Mouse (Mus musculus) heart, postnatal 10 days (tissue): Measurements from ENCODE around the gene Arid1b. TPM values are rescaled to one million over a fixed set of nuclear protein-coding genes. Genes with fewer than 3 reads are reported as not detected.
"Not testable (repeated sequence)": the region's sequence is repeated elsewhere in the genome, so short reads cannot be mapped to it uniquely, and the experiment has no call there.

Source experiments
- DNase-seq, 2 experiments: peaks; one replicate each; pipeline ENCODE4 v3.0.0; 2021
- intact Hi-C: fragments of 180-260 bp; cut with DNase I; formaldehyde crosslinking; loops from one replicate; pipeline ENCODE4 v1.15.1; 2025
- total RNA-seq, 2 experiments: library from RNA; stranded (reverse); gene quantifications; 2 replicates each; pipeline ENCODE4 v1.2.3; 2021

Gene Arid1b
- total RNA-seq, 2 experiments from 2014 or later: 38.9 to 41.4 TPM

DNA sequence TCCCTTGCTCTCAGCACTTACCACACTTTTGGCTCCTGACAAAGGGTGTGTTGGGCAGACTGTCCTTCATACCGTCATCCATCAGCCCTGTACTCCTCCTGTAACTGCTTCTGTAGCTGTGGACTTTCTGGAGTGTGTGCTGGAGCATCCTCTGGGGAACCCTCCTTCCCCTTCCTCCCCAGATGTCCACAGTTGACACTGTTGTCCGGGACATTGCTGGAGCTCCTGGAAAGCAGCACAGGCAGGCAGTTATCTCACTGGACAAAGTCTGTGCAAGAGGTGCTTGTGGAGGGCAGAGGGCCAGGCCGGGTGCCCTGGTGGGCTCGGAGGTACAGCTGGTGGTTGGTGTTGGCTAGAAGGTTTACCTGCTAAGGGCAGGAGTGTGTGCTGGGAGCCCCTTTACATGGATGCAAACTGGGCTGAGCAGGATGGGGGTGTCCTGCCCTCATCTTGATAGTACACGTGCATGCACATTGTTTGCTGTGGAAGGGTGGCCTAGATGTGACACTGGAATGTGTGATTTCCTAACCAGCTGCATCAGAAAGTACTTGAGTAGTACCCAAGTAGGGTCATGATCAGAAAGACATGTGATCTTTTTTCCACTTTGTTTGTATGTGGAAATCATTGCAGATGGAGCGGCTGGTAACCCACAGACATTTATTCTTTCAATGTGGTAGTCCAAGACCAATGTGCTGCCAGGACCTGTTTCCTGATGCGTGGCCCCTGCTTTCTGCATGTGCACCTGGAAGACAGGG is 80.8 kb downstream of the Arid1b start:
- intact Hi-C loops: no loop called here

DNA sequence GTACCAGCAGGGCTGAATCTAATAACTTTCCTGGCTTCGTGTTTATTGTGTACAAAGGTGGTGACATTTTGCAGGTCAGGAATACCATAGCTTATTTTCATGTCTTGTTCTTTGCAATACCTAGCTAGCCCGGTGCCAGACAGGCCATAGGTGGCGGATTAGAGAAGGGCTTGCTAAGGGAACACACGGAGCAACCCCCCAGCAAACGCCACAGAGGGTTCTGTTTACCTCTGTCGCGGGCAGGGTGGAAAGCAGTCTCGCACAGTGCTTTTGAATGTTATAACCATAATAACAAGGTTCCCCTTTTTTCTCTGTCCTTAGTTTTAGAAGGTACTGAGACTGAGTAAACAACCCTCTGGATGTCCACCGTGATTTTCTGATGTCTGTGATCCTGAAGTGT is 83.9 kb downstream of the Arid1b start:
- intact Hi-C loops: no loop called here
- no peak for DNase-seq

More for the DNA sequence above, 80.8 kb downstream of the Arid1b start:
- peak; percentile 51 for DNase-seq

DNA sequence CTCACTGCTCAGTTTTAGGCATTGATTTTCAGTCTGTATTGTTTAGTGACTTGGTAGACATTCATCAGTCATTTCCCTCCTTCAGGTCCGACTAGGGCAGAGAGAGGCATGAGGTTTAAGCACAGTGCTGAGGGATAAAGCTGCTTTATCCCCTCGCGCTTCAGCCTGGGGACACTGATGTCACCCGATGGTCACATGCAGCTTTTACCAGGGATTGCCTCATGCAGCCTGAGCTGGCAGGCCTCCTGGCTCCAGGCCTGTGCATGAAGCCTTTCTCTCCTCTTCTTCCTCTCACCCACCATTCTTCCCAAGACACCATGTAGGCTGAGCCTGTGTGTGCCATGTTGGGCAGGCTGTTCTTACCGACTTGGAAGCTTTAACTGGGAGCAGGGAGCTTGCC is 84.4 kb downstream of the Arid1b start:
- DNase-seq: no peak
- intact Hi-C loops: no loop called here

DNA sequence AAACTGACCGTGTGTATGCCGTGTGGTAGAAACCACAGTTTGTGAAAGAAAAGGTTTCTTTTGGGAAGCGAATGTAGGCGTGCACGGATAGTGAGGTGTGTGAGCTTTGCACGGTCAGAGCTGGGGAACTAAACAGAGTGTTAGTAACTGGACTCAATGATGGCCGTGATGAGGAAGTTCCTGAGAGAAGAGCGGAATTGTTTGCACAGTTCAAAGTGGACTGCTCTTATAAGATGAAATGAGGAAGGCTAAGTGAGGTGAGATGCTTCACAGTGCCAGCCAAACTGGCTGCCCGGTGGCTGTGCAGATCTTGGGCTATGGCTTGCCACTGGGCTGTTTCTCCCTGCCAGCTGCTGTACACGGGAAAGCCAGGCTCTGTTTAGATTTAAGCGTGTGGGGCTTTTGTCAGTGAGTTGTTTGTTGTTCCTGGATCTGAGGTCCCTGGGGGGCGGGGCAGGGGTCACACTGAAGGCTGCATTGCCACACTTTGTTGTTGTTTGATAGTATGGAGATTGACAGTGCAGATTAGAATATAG is 86.8 kb downstream of the Arid1b start:
- intact Hi-C loops: no loop called here
- DNase-seq: no peak

DNA sequence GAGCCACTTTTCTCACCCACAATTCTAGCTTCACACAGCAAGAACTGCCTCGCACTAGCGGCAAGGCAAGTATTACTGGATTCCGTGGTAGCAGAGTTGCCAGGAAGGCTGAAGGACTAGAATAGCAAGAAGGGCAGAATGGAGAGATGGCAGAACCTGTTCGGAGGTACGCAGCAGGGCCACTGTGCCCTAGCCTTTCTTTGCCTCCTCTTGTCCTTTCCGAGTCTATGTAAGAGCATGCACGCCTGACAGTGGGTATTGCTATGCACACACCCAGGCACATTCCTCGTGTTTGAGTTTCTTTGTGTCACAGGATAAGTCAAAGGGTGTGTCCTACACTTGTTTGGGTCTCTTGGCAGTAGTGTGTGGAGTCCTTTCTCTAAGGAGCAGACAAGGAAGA is 88.1 kb downstream of the Arid1b start:
- intact Hi-C loops: no loop called here
- no peak for DNase-seq

DNA sequence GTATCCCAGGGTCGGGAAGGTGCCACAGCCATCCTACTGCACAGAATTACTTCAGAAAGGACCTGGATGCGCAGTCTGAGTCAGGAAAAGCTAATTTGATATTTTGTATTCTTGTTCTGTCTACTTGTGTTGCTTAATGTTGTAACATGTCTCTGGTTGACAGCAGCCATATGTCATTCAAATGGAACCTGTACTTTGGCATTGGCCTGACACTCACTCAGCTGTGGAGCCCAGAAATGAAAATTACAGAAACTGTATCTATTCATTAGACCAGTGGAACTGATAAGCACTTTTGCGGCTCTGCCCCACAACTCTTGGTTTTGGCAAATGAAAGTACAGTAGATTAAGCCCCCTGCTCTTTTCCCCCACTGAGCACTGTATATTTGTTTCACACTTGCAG is 89.4 kb downstream of the Arid1b start:
- no peak for DNase-seq
- intact Hi-C loops: no loop called here

DNA sequence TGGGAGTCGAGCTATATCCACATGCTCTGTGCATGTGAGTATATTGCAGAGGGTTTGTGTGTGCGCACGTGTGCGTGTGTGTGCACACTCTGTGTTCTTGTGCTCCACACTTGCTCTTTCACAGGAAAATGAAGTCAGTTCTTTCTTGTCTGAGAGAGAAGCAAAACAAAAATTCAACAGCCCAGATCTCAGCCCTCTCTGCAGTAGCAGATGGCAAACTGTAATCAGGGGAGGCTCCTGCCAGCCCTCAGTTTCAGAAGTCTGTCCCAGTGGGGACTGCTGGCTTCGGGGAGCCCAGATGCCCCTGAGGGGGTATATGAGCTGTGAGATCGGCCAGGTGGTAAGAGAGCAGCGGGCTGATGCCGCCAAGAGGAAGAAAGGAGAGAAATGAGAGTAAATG is 90.0 kb downstream of the Arid1b start:
- no peak for DNase-seq
- intact Hi-C loops: no loop called here

DNA sequence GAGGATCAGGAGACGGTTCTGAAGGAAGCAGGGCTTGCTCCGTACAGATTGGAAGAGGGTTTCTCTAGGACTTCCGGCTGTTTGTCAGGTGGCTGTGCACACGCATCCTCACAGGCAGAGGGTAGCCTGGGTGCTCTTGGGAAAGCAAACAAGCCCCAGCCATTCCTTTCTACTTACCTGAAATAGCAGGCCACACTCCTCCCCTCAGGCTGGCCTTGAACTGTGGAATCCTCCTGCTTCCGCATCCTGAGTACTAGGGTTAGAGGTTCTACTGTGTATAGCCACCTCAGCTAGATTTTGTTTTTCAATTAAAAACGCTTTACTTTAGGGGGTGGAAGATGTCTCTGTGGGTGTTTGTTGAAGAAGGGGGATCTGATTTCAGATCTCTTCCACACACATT is 90.9 kb downstream of the Arid1b start:
- intact Hi-C loops: no loop called here
- DNase-seq: no peak

DNA sequence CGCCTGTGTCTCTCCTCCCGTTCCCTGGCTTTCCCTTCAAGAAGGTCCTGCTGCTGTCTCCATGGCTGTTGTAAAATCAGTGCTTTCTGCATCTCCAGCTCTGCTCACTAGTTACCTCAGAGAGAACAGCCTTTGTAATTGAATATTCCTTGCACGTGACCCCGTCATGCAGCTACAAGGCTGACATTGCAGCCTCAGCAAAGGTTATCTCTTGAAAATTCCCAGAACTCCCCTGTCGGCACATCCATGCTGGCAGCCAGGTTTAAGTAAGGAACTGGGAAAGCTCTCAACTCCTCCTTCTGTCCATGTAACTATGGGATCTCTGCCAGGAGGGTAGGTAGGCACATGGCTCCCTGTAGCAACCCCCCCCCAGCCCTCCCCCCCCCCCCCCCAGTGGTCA is 91.8 kb downstream of the Arid1b start:
- peak; percentile 61 to 76 for DNase-seq
- intact Hi-C loops: no loop called here

DNA sequence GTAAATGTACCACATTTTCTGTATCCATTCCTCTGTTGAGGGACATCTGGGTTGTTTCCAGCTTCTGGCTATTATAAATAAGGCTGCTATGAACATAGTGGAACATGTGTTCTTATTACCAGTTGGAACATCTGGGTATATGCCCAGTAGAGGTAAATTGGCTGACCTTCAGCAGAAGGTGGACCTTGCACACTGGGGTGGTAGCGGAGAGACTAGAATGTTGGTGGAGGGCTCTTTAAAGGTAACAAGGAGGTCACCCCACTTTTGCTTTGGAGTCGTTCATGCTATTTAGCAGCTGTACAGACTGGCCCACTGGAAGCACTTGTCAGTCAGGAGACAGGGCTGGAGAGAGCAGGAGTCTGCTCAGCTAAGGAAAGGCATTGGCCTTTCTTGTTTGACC is 94.1 kb downstream of the Arid1b start:
- DNase-seq, intact Hi-C loops: not testable (repeated sequence)

DNA sequence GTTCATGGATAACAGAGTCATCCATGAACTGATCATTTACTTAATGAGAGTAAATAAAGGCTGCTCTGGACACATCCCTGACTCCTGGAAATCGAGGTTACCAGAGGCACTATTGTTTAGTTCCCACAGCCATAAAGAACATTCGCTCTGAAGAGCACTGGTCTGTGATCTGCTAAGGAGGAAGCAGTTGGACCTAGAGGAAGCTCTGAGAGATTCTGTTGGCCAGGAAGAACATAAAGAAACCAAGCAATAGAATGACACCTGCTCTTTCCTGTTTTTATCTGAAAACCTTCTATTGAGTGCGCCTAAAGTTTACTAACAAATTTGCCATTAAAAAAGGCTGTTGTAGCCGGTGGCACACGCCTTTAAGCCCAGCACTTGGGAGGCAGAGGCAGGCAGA is 94.7 kb downstream of the Arid1b start:
- intact Hi-C loops: no loop called here

DNA sequence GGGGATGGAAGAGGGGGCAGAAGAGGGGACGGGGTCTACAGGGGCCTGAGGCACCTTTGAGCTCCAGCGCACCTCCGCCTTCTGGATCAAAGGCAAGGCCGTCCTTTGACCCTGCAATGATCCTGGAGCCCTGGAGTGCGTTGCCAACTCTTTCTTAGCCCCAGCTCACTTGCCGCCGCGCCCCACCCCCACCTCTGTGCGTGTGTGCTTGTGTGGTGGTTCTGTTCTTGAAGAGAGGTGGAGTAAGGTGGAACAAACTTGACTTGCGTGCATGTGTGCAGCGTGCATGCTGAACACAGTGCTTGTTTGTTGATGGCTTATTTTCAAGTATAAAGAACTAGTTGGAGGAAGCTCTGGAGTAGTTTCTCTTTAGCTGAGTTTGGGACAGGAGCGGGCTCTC is 95.4 kb downstream of the Arid1b start:
- DNase-seq: no peak
- intact Hi-C loops: no loop called here

More for the DNA sequence above, 94.7 kb downstream of the Arid1b start:
- DNase-seq: no peak

DNA sequence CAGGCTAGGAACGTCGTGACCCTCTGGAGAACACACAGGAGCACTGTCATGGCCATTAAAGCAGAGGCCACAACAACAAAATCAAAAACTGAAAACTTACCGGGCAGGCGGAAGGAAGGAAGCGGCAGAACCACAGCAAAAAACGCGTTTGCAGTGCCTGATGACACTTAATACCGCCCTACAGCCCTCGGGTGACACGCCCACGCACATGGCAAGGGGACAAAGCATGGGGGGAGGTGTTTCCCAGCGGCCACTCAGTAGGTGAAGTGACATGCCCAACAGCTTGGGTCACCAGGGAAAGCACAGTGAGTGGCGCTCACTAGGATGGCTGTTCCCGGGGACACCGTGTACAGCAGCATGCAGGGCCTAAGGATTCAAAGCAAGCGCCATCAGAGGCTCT is 97.4 kb downstream of the Arid1b start:
- no peak for DNase-seq
- intact Hi-C loops: no loop called here

DNA sequence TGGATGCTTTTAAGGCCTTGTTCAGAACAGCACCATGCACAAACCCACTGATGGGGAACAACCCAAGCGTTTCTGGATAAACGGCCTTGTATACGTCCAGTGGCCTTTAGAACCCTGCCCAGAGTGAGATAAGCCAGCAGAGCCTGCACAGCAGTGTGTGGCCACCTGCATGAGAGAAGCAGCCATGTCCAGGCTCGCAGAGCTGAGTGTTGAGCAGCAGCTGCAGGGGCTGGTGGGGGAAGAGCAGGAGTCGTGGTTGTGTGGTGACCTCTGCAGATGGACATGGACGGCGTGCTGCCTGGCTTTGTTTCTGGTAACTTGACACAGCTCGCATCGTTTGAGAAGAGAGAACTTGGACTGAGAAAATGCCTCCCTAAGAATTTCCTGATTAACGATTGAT is 97.8 kb downstream of the Arid1b start:
- DNase-seq: no peak
- intact Hi-C loops: no loop called here

DNA sequence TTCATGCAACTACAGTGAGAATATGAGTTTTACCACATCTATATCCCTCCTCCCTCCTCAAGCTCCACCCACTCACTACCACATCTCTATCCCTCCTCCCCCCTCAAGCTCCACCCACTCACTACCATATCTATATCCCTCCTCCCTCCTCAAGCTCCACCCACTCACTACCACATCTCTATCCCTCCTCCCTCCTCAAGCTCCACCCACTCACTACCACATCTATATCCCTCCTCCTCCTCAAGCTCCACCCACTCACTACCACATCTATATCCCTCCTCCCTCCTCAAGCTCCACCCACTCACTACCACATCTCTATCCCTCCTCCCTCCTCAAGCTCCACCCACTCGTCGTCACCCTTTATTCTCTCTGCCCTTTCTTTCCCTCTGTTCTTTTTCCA is 99.2 kb downstream of the Arid1b start:
- intact Hi-C loops, DNase-seq: not testable (repeated sequence)

DNA sequence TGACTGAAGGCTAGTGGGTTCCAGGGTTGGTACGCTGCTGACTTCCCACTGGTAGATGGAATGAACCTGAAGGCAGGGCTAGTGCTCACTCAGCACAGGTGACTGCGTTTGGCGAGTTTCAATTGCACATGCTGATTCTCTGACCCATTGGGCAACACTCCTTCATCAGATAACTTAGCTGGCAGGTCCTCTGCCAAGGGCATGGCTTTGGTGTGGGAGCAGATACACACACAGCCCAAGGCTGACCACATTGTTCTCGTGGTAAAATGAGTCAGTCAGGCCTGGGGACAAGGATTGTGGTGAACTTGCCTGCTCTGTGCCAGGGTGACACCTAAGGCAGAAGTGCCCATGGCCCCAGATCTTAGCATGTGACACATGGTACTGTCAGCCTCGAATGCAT is 100.5 kb downstream of the Arid1b start:
- intact Hi-C loops: no loop called here

DNA sequence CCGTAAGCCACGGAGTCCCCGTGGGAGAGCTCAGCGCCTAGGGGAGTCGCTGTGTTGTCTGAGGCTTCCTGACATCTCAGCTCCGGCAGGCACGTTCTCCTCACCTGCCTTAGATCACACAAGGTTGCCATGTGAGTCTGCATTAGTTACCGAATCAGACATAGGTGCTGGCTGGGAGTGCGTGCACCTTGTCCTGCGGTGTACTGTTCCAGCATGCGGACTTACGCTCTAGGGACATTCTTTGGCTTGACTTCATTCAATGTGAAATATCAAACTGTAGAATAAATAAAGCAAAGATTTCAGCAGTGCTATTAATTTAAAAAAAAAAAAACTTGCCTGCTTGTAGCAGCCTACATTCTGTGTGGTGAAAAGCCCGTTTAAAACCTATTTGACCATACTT is 101.6 kb downstream of the Arid1b start:
- no peak for DNase-seq
- intact Hi-C loops: no loop called here

More for the DNA sequence above, 100.5 kb downstream of the Arid1b start:
- no peak for DNase-seq

DNA sequence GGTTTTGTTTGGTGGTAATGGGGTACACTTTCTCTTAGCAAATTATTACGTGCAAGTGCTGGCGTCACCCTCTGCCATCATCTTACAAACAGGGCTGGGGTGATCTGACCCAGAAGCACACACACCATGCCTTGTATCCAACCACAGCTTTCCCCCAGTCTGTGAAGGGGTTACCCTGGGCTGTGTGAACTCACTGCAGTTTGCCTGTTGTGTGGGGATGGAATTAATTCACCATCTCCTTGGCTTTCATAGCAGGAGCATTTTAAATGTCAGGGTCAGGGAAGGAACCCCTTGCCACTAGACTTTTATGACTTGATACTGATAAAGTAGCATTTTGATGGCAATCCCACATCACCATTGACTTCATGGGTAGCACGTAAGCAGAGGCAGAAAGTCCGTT is 102.9 kb downstream of the Arid1b start:
- no peak for DNase-seq
- intact Hi-C loops: no loop called here

DNA sequence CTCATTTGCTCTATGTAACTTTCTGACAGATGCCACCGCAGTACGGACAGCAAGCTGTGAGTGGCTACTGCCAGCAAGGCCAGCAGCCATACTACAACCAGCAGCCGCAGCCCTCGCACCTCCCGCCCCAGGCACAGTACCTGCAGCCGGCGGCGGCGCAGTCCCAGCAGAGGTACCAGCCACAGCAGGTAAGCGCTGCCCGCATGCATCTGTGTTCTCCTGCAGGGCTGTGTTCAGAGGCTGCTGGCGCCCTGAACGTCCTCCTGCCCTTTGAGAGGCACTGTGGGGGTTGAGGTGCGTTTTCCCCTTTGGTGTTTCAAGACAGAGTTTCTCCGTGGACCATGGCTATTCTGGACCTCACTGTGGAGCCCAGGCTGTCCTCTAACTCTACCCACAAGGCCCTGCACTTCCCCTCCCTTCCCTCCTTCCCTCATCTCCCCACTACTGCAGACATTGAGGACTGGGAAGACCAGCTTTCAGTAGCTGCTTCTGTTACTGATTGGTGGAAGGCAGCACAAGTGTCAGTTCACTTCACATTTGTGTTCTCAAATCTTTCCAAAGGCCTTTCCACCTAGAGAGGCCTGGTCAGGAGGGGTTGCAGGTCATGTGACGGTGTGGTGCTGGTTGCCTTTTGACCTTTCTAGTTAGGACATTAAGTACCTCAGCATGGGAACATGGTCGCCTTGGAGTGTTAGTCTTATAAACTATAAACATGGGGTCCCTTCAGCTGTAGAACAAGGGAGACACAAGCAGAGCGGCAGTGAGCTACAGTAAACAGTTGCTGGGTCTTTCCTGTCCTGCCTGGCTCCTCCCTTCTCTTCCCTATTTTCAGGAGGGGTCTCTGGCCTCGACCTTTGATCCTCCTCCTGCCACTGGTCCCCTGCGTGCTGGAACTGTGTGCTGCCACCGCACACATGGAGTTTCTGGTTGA is 103.7 kb downstream of the Arid1b start:
- DNase-seq: no peak
- intact Hi-C loops: no loop called here

DNA sequence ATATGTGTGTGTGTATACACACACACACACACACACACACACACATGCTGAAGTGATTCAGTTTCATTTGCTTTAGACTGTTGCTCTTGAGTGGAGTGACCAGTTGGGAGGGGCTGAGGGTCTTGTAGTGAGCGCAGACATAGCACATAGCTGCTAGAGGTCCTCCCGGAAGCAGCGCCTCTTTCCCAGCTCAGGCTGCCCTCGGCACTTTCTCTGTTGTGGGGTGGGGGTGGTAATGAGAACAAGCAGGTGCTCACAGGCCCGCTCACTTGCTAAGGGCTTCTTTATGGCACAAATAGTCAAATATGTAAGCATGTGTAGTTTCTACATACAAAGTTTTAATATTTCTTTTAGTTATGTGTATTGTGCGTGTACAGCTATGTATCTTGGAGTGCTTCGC is 104.6 kb downstream of the Arid1b start:
- intact Hi-C loops: no loop called here
- no peak for DNase-seq

DNA sequence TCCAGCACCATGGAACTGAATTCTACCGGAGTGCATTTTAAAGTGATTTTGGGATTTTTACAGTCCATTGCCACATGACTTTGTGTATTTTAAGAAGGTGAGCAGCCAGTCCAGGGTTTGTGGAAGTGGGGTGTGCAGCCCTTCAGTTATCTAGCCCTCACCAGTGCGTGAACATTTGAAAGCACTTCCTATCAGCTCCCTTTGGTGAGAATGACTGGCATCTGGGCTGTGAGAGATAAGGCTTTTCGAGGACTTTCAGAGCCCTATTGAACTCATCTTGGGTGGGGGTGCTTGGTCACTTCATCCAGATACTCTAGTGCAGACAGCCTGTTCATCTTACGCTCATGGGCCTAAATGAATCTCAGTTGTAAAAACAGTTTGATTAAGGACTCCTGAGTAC is 105.1 kb downstream of the Arid1b start:
- DNase-seq: no peak
- intact Hi-C loops: no loop called here

DNA sequence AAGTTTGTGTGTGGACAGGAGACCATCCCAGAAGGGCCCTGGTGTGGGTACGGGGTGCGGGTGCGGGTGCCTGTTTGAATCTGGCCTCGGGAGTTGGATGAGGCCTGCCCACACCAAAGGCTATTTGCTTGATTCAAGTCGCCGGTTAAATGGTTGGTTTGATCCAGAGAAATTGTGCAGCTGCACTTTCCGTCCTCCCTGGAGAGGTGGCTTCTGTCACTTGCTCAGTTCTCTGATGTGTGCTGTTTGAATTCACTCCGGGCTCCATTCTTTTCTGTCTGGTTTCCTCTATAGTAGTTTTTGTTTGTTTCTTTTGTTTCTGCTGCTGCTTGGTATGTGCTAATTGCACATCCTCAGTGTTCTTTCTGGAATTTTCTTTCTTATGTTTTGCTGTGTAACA is 107.0 kb downstream of the Arid1b start:
- intact Hi-C loops: no loop called here
- no peak for DNase-seq
